ENCODE assay signal across 26 mouse cellular contexts in genomic region chr9:23693442-23693829, GRCm38 (mm10).
"Had no signal": no experiment of that assay in that cellular context is flagged by ENCODE, and none has a peak within 500 bp of the region (broad histone marks: within the 10 kb centered on the region; RNA-seq: fewer than 3 reads in every experiment).

No protein-coding gene starts in this region.

- H3K4me1 ChIP-seq: heart, embryonic 10.5 days; heart, embryonic 12.5 days; hindbrain, embryonic 10.5 days; hindbrain, embryonic 12.5 days; intestine, embryonic 15.5 days; limb, embryonic 10.5 days; limb, embryonic 12.5 days; liver, embryonic 13.5 days; liver, embryonic 15.5 days had no signal

- H3K27me3 ChIP-seq: heart, embryonic 12.5 days; hindbrain, embryonic 12.5 days; hindbrain, embryonic 15.5 days; intestine, embryonic 15.5 days; limb, embryonic 12.5 days; liver, embryonic 13.5 days; liver, embryonic 15.5 days had no signal

- DNase-seq: gastrocnemius, postnatal 10 days; gastrocnemius, postnatal 25 days; heart, adult 18-20 months; heart, postnatal 10 days; heart, postnatal 4 days; kidney, adult 18-20 months; kidney, adult 8-10 months; kidney, postnatal 10 days; kidney, postnatal 25 days; kidney, postnatal 4 days; liver; liver, embryonic 13.5 days had no signal

- H3K4me2 ChIP-seq: heart, embryonic 12.5 days; hindbrain, embryonic 12.5 days; hindbrain, embryonic 15.5 days; intestine, embryonic 15.5 days; limb, embryonic 12.5 days; liver, embryonic 11.5 days; liver, embryonic 13.5 days; liver, embryonic 15.5 days had no signal

- H3K9ac ChIP-seq: heart, embryonic 12.5 days; hindbrain, embryonic 12.5 days; hindbrain, embryonic 15.5 days; intestine, embryonic 15.5 days; limb, embryonic 12.5 days; liver, embryonic 13.5 days; liver, embryonic 15.5 days had no signal

- H3K36me3 ChIP-seq: heart, embryonic 10.5 days; heart, embryonic 12.5 days; hindbrain, embryonic 10.5 days; hindbrain, embryonic 12.5 days; hindbrain, embryonic 15.5 days; intestine, embryonic 15.5 days; limb, embryonic 10.5 days; limb, embryonic 12.5 days; liver, embryonic 13.5 days; liver, embryonic 15.5 days had no signal

- H3K4me3 ChIP-seq: heart, embryonic 10.5 days; heart, embryonic 12.5 days; hindbrain, embryonic 10.5 days; hindbrain, embryonic 12.5 days; hindbrain, embryonic 15.5 days; intestine, embryonic 15.5 days; layer of hippocampus, adult 2 months; left cerebral cortex, adult 2 months; limb, embryonic 10.5 days; limb, embryonic 12.5 days; liver, embryonic 13.5 days; liver, embryonic 15.5 days had no signal

- H3K27ac ChIP-seq: heart, embryonic 10.5 days; hindbrain, embryonic 10.5 days; hindbrain, embryonic 12.5 days; hindbrain, embryonic 15.5 days; intestine, embryonic 15.5 days; layer of hippocampus, adult 2 months; left cerebral cortex, adult 2 months; limb, embryonic 10.5 days; limb, embryonic 12.5 days; liver, embryonic 13.5 days; liver, embryonic 15.5 days had no signal

- H3K9me3 ChIP-seq: heart, embryonic 10.5 days; heart, embryonic 12.5 days; hindbrain, embryonic 10.5 days; hindbrain, embryonic 12.5 days; hindbrain, embryonic 15.5 days; intestine, embryonic 15.5 days; limb, embryonic 10.5 days; limb, embryonic 12.5 days; liver, embryonic 13.5 days; liver, embryonic 15.5 days had no signal

- ATAC-seq: inflammation-experienced regulatory T-cells, adult 6 months; intestine, embryonic 15.5 days; intestine, postnatal 0 days had no signal
